Mouse (Mus musculus) kidney, adult 2 months (tissue): ENCODE measurements at regions not wholly inside any gene's neighbourhood (a gene's known extent, or its start where the extent isn't known, plus 50 kb on each side); places are given as distances from the start of the nearest gene placed in this dataset.

Experiments
- CTCF ChIP-seq: fragments of 200-500 bp; conservative IDR thresholded peaks from 2 replicates; pipeline ENCODE4 v1.5.1; 2011; ENCODE audit warnings: low read depth, mild to moderate bottlenecking, control low read depth, low read length, moderate library complexity, mixed read lengths; ENCODE audit not compliant: insufficient read depth, insufficient read length
- POLR2A ChIP-seq: fragments of 200-500 bp; IDR thresholded peaks from one replicate; pipeline ENCODE4 v1.6.1; 2011; ENCODE audit warnings: low read depth, low read length, control low read depth

GRCm38 (mm10) chr13:53642557-53642956 is 169.7 kb upstream of the Msx2 start:
- TF ChIP-seq CTCF = no peak
- TF ChIP-seq POLR2A = no peak
